Mouse (Mus musculus) lung, postnatal 36 days (tissue): ENCODE measurements around the gene Erp27.
A peak's percentile ranks its signal among the peaks of the same experiment; 100 is the strongest.

Source experiments
- DNase-seq: peaks from one replicate; pipeline ENCODE4 v3.0.0; 2022; ENCODE audit warnings: mixed read lengths

Erp27 gene

DNA sequence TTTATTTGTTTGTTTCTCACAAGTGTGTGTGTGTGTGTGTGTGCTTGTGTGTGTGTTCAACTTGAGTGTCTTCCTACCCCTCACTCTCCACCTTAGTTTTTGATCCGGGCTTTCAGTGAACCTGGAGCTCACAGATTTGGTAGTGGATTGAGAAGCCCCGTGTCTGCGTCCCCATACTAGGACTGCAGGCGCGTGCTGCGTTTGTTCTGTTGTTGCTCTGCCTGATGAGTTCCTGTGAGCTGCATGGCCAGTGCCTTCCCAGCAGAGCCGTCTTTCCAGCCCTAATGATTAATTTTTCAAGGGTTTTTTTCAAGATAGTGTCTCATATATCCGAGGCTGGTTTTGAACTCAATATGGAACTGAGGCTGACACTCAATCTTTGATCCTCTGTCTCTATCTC lies 63.6 kb downstream of the Erp27 start:
- no peak for DNase-seq

GRCm38 (mm10) chr6:136857873-136858260 lies 64.1 kb downstream of the Erp27 start:
- peak; percentile 68 for DNase-seq
